Mouse (Mus musculus) MEL (cell line): ENCODE measurements around the gene Gm21954. TPM values are rescaled to one million over a fixed set of nuclear protein-coding genes. Genes with fewer than 3 reads are reported as not detected.

ENCODE experiments used
- DNase-seq: peaks from one replicate; pipeline ENCODE4 v3.0.0; 2011; ENCODE audit warnings: low read depth, low spot score
- H3K27ac ChIP-seq: 2 replicates; pipeline ENCODE4 v1.5.1; 2012; ENCODE audit warnings: low read depth, mild to moderate bottlenecking, control low read depth, low read length, moderate library complexity; ENCODE audit not compliant: control insufficient read depth
- H3K27me3 ChIP-seq, 2 experiments: fragments of 150-350 bp in 1 of 2; sonication (generic) in 1 of 2; 2 replicates each; pipeline ENCODE4 v1.6.1; 2012; ENCODE audit warnings: low read length in 2 of 2, mild to moderate bottlenecking in 2 of 2, improper control_type of control experiment in 1 of 2, moderate library complexity in 1 of 2; ENCODE audit not compliant: insufficient read depth in 2 of 2, control insufficient read depth in 1 of 2
- H3K36me3 ChIP-seq, 2 experiments: 2 replicates each; pipeline ENCODE4 v1.6.1; 2012 to 2014; ENCODE audit warnings: low read length in 2 of 2, improper control_type of control experiment in 1 of 2, inconsistent platforms in 1 of 2, mild to moderate bottlenecking in 1 of 2; ENCODE audit not compliant: insufficient read depth in 2 of 2, control insufficient read depth in 1 of 2
- H3K4me1 ChIP-seq, 2 experiments: fragments of 150-350 bp in 1 of 2; sonication (generic) in 1 of 2; 2 replicates each; pipeline ENCODE4 v1.6.1; 2012; ENCODE audit warnings: low read length in 2 of 2, improper control_type of control experiment in 1 of 2, mild to moderate bottlenecking in 1 of 2; ENCODE audit not compliant: insufficient read depth in 2 of 2, control insufficient read depth in 1 of 2
- H3K4me3 ChIP-seq, 2 experiments: fragments of 150-350 bp in 1 of 2; sonication (generic) in 1 of 2; 2 replicates each; pipeline ENCODE4 v1.5.1; 2012; ENCODE audit warnings: low read depth in 2 of 2, low read length in 2 of 2, mild to moderate bottlenecking in 2 of 2, moderate library complexity in 2 of 2, control low read depth in 1 of 2, improper control_type of control experiment in 1 of 2; ENCODE audit not compliant: control insufficient read depth in 1 of 2, insufficient read depth in 1 of 2
- H3K79me2 ChIP-seq: 2 replicates; pipeline ENCODE4 v1.6.1; 2012; ENCODE audit warnings: mild to moderate bottlenecking, low read length, moderate library complexity; ENCODE audit not compliant: control insufficient read depth, poor library complexity, insufficient read depth
- H3K9ac ChIP-seq: 2 replicates; pipeline ENCODE4 v1.6.1; 2012; ENCODE audit warnings: low read depth, mild to moderate bottlenecking, control low read depth, low read length, moderate library complexity; ENCODE audit not compliant: control insufficient read depth, poor library complexity, severe bottlenecking
- H3K9me3 ChIP-seq: fragments of 150-350 bp; sonication (generic); replicated peaks from 2 replicates; pipeline ENCODE4 v1.6.1; 2012; ENCODE audit warnings: mild to moderate bottlenecking, low read length, improper control_type of control experiment, moderate library complexity; ENCODE audit not compliant: insufficient read depth
- BHLHE40 ChIP-seq: IDR thresholded peaks from 2 replicates; pipeline ENCODE4 v1.6.1; 2012; ENCODE audit warnings: low read depth, mild to moderate bottlenecking, inconsistent platforms, low read length, improper control_type of control experiment, borderline replicate concordance
- CHD2 ChIP-seq: IDR thresholded peaks from 2 replicates; pipeline ENCODE4 v1.6.1; 2011; ENCODE audit warnings: low read length, improper control_type of control experiment
- ELF1 ChIP-seq: IDR thresholded peaks from 2 replicates; pipeline ENCODE4 v1.6.1; 2014; ENCODE audit warnings: low read depth, mild to moderate bottlenecking, inconsistent platforms, low read length, improper control_type of control experiment, moderate library complexity
- EP300 ChIP-seq, 2 experiments: IDR thresholded peaks; 2 replicates each; pipeline ENCODE4 v1.6.1; 2011; ENCODE audit warnings: improper control_type of control experiment in 2 of 2, low read length in 2 of 2, low read depth in 1 of 2, mild to moderate bottlenecking in 1 of 2
- ETS1 ChIP-seq: IDR thresholded peaks from 2 replicates; pipeline ENCODE4 v1.6.1; 2012; ENCODE audit warnings: low read depth, mild to moderate bottlenecking, inconsistent platforms, low read length, improper control_type of control experiment, moderate library complexity
- GABPA ChIP-seq: IDR thresholded peaks from 2 replicates; pipeline ENCODE4 v1.6.1; 2012; ENCODE audit warnings: low read depth, mild to moderate bottlenecking, inconsistent platforms, low read length, improper control_type of control experiment, moderate library complexity
- JUND ChIP-seq: IDR thresholded peaks from 2 replicates; pipeline ENCODE4 v1.6.1; 2011; ENCODE audit warnings: low read depth, mild to moderate bottlenecking, improper control_type of control experiment, low read length
- MAZ ChIP-seq: IDR thresholded peaks from 2 replicates; pipeline ENCODE4 v1.6.1; 2012; ENCODE audit warnings: low read depth, mild to moderate bottlenecking, inconsistent platforms, low read length, improper control_type of control experiment
- MXI1 ChIP-seq: IDR thresholded peaks from 2 replicates; pipeline ENCODE4 v1.6.1; 2011; ENCODE audit warnings: mild to moderate bottlenecking, low read depth, low read length, improper control_type of control experiment
- NELFE ChIP-seq: IDR thresholded peaks from 2 replicates; pipeline ENCODE4 v1.6.1; 2011; ENCODE audit warnings: low read depth, low read length, improper control_type of control experiment
- NRF1 ChIP-seq: IDR thresholded peaks from 2 replicates; pipeline ENCODE4 v1.6.1; 2014; ENCODE audit warnings: low read depth, mild to moderate bottlenecking, inconsistent platforms, low read length, improper control_type of control experiment, moderate library complexity; ENCODE audit not compliant: poor library complexity, insufficient read depth, severe bottlenecking
- SMC3 ChIP-seq: IDR thresholded peaks from 2 replicates; pipeline ENCODE4 v1.6.1; 2011; ENCODE audit warnings: low read depth, low read length, improper control_type of control experiment
- TBP ChIP-seq: IDR thresholded peaks from 2 replicates; pipeline ENCODE4 v1.8.0; 2011; ENCODE audit warnings: low read depth, low read length, improper control_type of control experiment
- USF1 ChIP-seq: IDR thresholded peaks from 2 replicates; pipeline ENCODE4 v1.6.1; 2014; ENCODE audit warnings: low read depth, mild to moderate bottlenecking, inconsistent platforms, low read length, improper control_type of control experiment, moderate library complexity
- ZNF384 ChIP-seq: IDR thresholded peaks from 2 replicates; pipeline ENCODE4 v1.6.1; 2012; ENCODE audit warnings: low read depth, mild to moderate bottlenecking, inconsistent platforms, low read length, improper control_type of control experiment
- polyA plus RNA-seq, 2 experiments: library from polyadenylated mRNA; stranded (reverse) in 1 of 2; unstranded in 1 of 2; fragments of >175 nt in 1 of 2; fragments of >200 nt in 1 of 2; gene quantifications; 2 replicates each; pipeline versions ENCODE4 v1.2.1 to v1.2.4; 2012; ENCODE audit warnings: low replicate concordance in 2 of 2, low read depth in 1 of 2; ENCODE audit not compliant: insufficient read length in 2 of 2, insufficient read depth in 1 of 2, missing spikeins in 1 of 2
- total RNA-seq: library from RNA; depleted of rRNA; stranded (reverse); fragments of 300-350 nt; gene quantifications from 2 replicates; pipeline ENCODE4 v1.2.3, GENCODE M21; 2012

The Gm21954 gene
- total and polyA plus RNA-seq, 3 experiments, result not detected

DNA sequence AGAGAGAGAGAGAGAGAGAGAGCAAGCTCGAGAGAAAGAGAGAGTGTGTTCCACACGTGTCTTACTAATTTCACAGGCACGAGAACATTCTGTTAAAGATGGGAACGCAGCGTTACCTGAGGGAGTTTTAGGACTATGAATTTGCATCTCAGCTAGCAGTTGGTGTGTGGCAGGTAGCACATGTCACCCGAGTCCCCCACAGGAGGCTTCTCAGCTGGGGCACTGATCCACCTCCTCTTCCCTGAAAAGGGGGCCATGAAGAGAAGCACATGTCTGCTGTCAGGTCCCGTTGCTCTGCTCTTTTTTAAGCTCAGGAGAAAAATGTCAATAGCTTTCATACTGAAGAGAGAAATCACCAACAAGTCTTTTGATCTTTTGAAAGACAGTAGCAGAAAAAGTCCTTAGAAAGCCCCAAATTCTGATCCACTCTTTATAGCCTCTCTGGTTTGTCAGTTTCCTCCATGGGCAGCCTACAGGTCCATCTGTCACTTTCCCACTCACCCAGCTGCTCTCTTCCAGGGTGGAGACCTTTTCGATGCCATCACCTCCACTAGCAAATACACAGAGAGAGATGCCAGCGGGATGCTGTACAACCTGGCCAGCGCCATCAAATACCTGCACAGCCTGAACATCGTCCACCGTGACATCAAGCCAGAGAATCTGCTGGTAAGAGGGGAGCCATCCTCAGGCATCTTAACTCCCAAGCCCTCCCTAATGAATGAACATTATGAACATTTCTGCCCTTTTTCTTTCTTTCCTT is 17.4 kb upstream of the Gm21954 start:
- Histone ChIP-seq H3K36me3 (no peaks in the 10 kb centered on the region), H3K27ac (no peak overlapping the region), H3K9ac (no peak overlapping the region), H3K79me2 (no peaks in the 10 kb centered on the region), H3K4me3 (no peak overlapping the region), H3K27me3 (no peaks in the 10 kb centered on the region), H3K4me1 (no peaks in the 10 kb centered on the region), H3K9me3 (no peaks in the 10 kb centered on the region)
- no peak for DNase-seq
- no peak for TF ChIP-seq TBP
- no peak for TF ChIP-seq MAZ
- TF ChIP-seq SMC3, result no peak
- no peak for TF ChIP-seq EP300 (IDR thresholded peaks at IDR 0.05; ENCODE audit: low read depth in 1 of 2, low read length in 2 of 2)
- TF ChIP-seq CHD2, result no peak
- no peak for TF ChIP-seq ETS1

- H3K4me3 ChIP-seq, result no peak overlapping the region
- DNase-seq, result no peak
- H3K9me3 ChIP-seq, result no peaks in the 10 kb centered on the region
- H3K27me3 ChIP-seq, result no peaks in the 10 kb centered on the region
- no peaks in the 10 kb centered on the region for H3K79me2 ChIP-seq
- H3K9ac ChIP-seq, result no peak overlapping the region
- no peak overlapping the region for H3K27ac ChIP-seq
- TF ChIP-seq ETS1, result no peak
- TF ChIP-seq EP300 (IDR thresholded peaks at IDR 0.05; ENCODE audit: low read depth in 1 of 2, low read length in 2 of 2), result no peak
- no peak for TF ChIP-seq NRF1
- no peak for TF ChIP-seq USF1
- TF ChIP-seq TBP, result no peak
- no peak for TF ChIP-seq NELFE
- TF ChIP-seq BHLHE40, result no peak
- no peak for TF ChIP-seq ELF1
- no peak for TF ChIP-seq GABPA
- no peak for TF ChIP-seq SMC3
- TF ChIP-seq ZNF384, result no peak
- no peak for TF ChIP-seq MXI1
- TF ChIP-seq JUND, result no peak
- H3K36me3 ChIP-seq, result no peaks in the 10 kb centered on the region
- no peaks in the 10 kb centered on the region for H3K4me1 ChIP-seq
Measured at GRCm38 (mm10) chr3:55483328-55483727, 11.3 kb upstream of the Gm21954 start.
